Mouse (Mus musculus): ENCODE measurements around the gene Grik1.

Gene Grik1

DNA sequence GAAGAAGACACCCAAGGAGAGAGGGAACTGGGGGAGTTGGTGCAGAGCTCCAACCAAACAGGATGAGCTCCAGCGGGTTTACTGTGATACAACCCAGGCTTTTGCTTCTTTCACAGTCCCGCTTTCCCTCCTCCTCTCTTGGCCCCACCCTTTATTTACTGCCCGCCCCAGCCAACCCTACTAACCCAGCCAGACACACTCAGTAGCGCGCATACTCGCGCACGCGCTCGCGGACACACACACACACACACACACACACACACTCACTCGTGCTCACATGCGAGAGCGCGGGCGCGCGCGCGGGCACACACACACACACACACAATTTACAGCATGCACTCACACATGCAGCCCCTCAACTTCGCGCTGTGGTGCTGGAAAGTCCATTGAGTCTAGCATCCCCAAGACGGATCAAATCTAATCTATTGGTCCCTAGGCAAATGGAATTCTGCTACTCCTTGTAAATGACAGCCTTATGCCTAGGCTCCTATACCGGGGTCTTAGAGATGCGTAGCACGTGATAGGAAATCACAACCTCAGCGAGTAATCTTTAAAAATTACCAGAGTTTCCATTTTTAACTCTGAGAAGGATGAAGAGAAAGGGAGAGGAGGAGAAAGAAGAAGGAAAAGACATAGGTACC lies at the start of gene Grik1:
TSS of gene Grik1 (minus strand) at position 134 of the 641 bp plus-strand sequence.
- no peak for DNase-seq (ENCODE audit: extremely low spot score, low read depth, low spot score)

- no peak for DNase-seq (ENCODE audit: extremely low spot score, low read depth, low spot score)
These were observed 4.1 kb upstream of the Grik1 start for GRCm38 (mm10) chr16:88294209-88294608.

- DNase-seq (ENCODE audit: extremely low spot score, low read depth, low spot score): no peak
These were observed 514 bp downstream of the Grik1 start for GRCm38 (mm10) chr16:88289421-88290081.

DNA sequence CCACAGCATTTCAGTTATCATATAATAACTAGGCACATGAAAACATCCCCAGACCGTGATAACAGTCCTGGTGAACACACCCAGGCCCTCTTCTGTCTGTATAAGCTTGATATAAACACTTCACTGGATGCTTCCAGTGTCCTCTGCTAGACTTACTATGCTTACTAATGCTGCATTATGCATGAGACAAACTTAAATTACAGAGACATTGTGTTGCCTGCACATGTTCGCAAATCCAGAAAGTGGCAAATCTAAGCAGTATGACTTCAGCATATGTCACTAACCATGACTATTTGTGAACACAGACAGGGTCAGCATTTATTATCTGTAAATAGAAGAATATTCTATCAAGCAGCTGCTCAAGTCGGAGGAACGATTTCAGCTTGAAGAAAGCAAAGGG lies 31.7 kb downstream of the Grik1 start:
- no peak for DNase-seq (ENCODE audit: extremely low spot score, low read depth, low spot score)

DNA sequence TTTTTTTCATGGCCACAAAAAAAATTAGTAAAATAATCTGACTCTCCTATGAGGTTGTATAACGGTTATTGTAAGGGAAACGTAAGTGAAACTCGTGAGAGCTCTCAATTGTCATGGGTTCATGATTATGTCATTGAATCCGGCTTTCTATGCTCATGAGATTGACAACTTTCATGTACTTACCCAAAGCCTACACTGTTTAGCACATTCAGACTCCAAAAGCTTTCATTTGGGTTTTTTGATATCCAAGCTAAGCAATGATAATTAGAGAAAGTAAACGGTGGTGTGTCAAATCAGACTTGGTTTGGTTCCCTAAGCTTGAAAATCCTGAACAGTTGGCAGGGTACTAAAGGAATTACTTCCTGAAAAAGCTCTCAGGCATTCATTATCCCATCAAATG lies 33.0 kb downstream of the Grik1 start:
- peak; percentile 10 for DNase-seq (ENCODE audit: extremely low spot score, low read depth, low spot score)

DNA sequence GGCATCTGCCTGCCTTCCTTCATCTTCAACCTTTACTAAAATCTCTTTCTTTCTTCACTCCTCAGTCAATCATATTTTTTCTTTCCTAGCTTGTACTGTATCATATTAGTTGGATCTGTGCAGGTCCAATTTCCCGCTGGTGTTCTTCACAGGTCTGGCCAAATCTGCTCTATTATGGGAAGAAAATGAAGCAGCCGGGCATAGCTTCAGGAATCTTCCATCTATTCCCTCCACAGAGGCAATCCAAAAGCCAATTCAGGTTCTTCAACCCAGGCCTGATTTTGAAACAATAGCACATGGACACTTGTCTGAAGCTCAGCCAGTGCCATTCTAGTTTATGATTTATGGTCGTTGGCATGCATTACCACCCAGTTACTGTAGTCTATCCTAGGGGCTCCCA lies 34.0 kb downstream of the Grik1 start:
- DNase-seq (ENCODE audit: extremely low spot score, low read depth, low spot score): no peak

DNA sequence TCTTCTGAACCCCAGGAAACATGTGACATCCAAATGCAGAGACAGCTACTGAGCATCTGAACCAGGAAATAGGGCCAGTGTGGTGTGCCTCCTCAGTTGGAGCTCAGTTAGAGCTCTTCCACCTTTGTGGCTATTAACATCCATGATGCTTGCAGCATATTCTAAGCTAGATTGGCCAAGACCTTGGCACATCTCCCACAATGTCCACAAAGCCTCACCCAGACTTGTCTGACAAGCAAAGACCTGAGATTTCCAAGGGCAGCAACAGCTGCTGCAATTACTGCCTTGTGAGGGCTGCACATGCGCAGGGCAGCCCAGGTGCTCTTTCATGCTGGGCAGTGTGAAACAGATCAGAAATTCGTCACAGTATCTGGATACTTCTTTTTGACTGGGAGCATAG lies 37.4 kb downstream of the Grik1 start:
- no peak for DNase-seq (ENCODE audit: extremely low spot score, low read depth, low spot score)

GRCm38 (mm10) chr16:88251049-88251448 lies 39.0 kb downstream of the Grik1 start:
- no peak for DNase-seq (ENCODE audit: extremely low spot score, low read depth, low spot score)

DNA sequence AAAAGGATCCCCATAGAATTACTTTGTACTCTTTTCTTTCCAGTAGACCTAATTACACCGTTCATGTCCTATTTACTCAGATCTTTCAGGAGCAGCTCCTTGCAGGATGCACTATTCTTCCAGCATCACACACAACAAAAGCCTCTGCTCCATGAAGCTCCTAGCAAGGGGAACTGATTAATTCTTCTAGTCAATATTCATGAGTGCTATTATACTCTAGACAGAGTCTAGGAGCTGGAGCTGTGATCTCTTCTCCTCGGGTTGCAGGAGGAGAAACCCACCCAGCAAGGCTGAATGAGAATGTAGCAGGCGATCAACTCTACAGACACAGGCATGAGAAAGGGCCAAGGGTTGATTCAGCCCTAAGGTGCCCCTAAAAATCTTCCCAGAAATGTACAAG lies 40.2 kb downstream of the Grik1 start:
- DNase-seq (ENCODE audit: extremely low spot score, low read depth, low spot score): no peak

- no peak for DNase-seq (ENCODE audit: extremely low spot score, low read depth, low spot score)
These were observed 42.5 kb downstream of the Grik1 start for GRCm38 (mm10) chr16:88247586-88247985.

- no peak for DNase-seq (ENCODE audit: extremely low spot score, low read depth, low spot score)
These were observed 45.4 kb downstream of the Grik1 start for GRCm38 (mm10) chr16:88244658-88245057.

- DNase-seq (ENCODE audit: extremely low spot score, low read depth, low spot score): no peak
These were observed 64.4 kb downstream of the Grik1 start for GRCm38 (mm10) chr16:88225616-88226015.

GRCm38 (mm10) chr16:88221932-88222331 lies 68.1 kb downstream of the Grik1 start:
- no peak for DNase-seq (ENCODE audit: extremely low spot score, low read depth, low spot score)

DNA sequence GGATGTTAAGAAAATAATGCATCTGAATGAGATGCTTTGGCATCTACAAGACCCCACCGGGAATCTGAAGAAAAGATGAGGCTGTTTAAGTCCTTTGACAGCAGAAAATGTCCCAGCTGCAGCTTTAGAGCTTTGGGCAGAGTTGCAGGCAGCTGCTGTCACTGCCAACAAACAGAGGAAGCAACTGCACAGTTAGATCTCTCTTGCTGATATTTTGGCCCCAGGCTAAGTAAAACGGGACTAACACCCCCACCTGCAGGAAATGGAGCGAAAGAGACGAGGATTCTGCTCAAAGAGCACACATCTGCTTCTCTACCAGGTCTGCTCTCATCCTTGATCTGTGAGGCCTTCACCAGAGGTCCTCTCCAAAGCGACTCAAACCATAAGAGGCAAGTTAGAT lies 77.5 kb downstream of the Grik1 start:
- no peak for DNase-seq (ENCODE audit: extremely low spot score, low read depth, low spot score)

- no peak for DNase-seq (ENCODE audit: extremely low spot score, low read depth, low spot score)
These were observed 78.2 kb downstream of the Grik1 start for GRCm38 (mm10) chr16:88211852-88212251.

GRCm38 (mm10) chr16:88204400-88204799 lies 85.7 kb downstream of the Grik1 start:
- peak; percentile 16 for DNase-seq (ENCODE audit: extremely low spot score, low read depth, low spot score)

GRCm38 (mm10) chr16:88203985-88204384 lies 86.1 kb downstream of the Grik1 start:
- no peak for DNase-seq (ENCODE audit: extremely low spot score, low read depth, low spot score)

GRCm38 (mm10) chr16:88187433-88188037 lies 102.5 kb downstream of the Grik1 start:
- no peak for DNase-seq (ENCODE audit: extremely low spot score, low read depth, low spot score)

DNA sequence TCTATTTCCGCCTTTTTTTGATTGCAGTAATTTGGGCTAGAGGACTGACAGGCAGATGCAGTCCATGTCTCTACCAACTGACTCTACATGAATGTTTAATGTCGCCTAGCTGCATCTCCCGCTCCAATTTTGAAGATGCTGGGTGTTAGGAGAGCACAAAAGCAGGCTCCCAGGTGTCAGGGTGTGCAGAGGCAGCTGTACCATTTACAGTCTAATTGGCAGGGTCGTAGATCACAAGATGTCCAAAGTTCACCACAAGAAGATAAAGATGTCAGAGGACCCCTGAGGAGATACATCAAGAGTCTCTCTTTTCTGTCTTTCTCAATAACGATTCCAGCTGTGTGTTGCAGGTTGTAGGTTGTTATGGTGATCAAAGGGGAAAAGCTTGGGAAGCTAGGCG lies 111.3 kb downstream of the Grik1 start:
- DNase-seq (ENCODE audit: extremely low spot score, low read depth, low spot score): no peak

GRCm38 (mm10) chr16:88177364-88177763 lies 112.7 kb downstream of the Grik1 start:
- no peak for DNase-seq (ENCODE audit: extremely low spot score, low read depth, low spot score)

- DNase-seq (ENCODE audit: extremely low spot score, low read depth, low spot score): no peak
These were observed 115.9 kb downstream of the Grik1 start for GRCm38 (mm10) chr16:88174083-88174721.

DNA sequence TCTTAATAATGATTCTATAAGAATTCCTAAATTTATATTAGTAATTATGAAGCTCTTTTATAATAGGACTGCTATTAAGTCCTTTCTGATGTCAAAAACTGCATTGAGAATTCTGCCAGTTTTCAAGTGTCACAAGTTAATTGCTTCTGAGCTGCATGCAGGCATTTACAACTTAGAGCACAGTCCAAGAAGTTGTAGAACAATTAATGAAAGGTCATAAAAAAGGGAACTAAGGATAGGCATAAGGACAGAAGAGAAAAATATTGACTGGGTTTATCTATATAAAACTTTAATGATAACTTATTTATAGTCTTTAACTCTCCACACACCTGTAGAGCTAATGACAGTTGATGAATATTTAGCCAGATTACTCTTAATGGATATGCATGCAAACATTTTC lies 123.5 kb downstream of the Grik1 start:
- no peak for DNase-seq (ENCODE audit: extremely low spot score, low read depth, low spot score)

Data from hindlimb bud, embryonic 11.5 days (tissue).